Mouse (Mus musculus) kidney, adult 9 months (tissue): ENCODE data around the gene Spef2.
"Not testable (repeated sequence)": the region's sequence is repeated elsewhere in the genome, so short reads cannot be mapped to it uniquely, and the experiment has no call there.

Source experiments
- DNase-seq: peaks from one replicate; pipeline ENCODE4 v3.0.0; 2022

The Spef2 gene

GRCm38 (mm10) chr15:9748359-9749102 lies at the start of gene Spef2:
Gene Spef2 (minus strand): TSS chr15:9748868.
- DNase-seq = peak; percentile 68

- DNase-seq = no peak
Measured at GRCm38 (mm10) chr15:9794131-9794530, 45.5 kb upstream of the Spef2 start.

- DNase-seq = peak; percentile 2
Measured at GRCm38 (mm10) chr15:9788245-9789030, 39.8 kb upstream of the Spef2 start.

- not testable (repeated sequence) for DNase-seq
Measured at GRCm38 (mm10) chr15:9774222-9775142, 25.8 kb upstream of the Spef2 start.

- no peak for DNase-seq
Measured at GRCm38 (mm10) chr15:9768184-9768918, 19.7 kb upstream of the Spef2 start.

- DNase-seq = no peak
Measured at GRCm38 (mm10) chr15:9767034-9767433, 18.4 kb upstream of the Spef2 start.

- DNase-seq = no peak
Measured at GRCm38 (mm10) chr15:9750966-9751365, 2.3 kb upstream of the Spef2 start.

- DNase-seq = no peak
Measured at GRCm38 (mm10) chr15:9747410-9748104, 1.1 kb downstream of the Spef2 start.

- DNase-seq = no peak
Measured at GRCm38 (mm10) chr15:9742172-9742571, 6.5 kb downstream of the Spef2 start.

- no peak for DNase-seq
Measured at GRCm38 (mm10) chr15:9714574-9715458, 33.9 kb downstream of the Spef2 start.

GRCm38 (mm10) chr15:9713707-9714106 lies 35.0 kb downstream of the Spef2 start:
- no peak for DNase-seq

GRCm38 (mm10) chr15:9710330-9710729 lies 38.3 kb downstream of the Spef2 start:
- DNase-seq = no peak

- DNase-seq = no peak
Measured at GRCm38 (mm10) chr15:9705830-9706450, 42.7 kb downstream of the Spef2 start.

- no peak for DNase-seq
Measured at GRCm38 (mm10) chr15:9701845-9702244, 46.8 kb downstream of the Spef2 start.

GRCm38 (mm10) chr15:9691721-9692120 lies 56.9 kb downstream of the Spef2 start:
- no peak for DNase-seq

- no peak for DNase-seq
Measured at GRCm38 (mm10) chr15:9690845-9691244, 57.8 kb downstream of the Spef2 start.

- no peak for DNase-seq
Measured at GRCm38 (mm10) chr15:9690436-9690835, 58.2 kb downstream of the Spef2 start.

GRCm38 (mm10) chr15:9683485-9683884 lies 65.2 kb downstream of the Spef2 start:
- no peak for DNase-seq

- DNase-seq = no peak
Measured at GRCm38 (mm10) chr15:9677343-9678036, 71.2 kb downstream of the Spef2 start.

GRCm38 (mm10) chr15:9668575-9668974 lies 80.1 kb downstream of the Spef2 start:
- no peak for DNase-seq
